Mouse (Mus musculus) left cerebral cortex, postnatal 25 days (tissue): Measurements from ENCODE around the gene Ralb. TPM values are rescaled to one million over a fixed set of nuclear protein-coding genes. Genes with fewer than 3 reads are reported as not detected.

Experiments used
- DNase-seq, 2 experiments: peaks; one replicate each; pipeline ENCODE4 v3.0.0; 2022; ENCODE audit warnings: low spot score in 2 of 2, mixed read lengths in 1 of 2
- intact Hi-C: fragments of 180-260 bp; cut with DNase I; formaldehyde crosslinking; loops from one replicate; pipeline ENCODE4 v1.15.1; 2025
- total RNA-seq, 2 experiments: library from RNA; stranded (reverse); gene quantifications; 2 replicates each; pipeline ENCODE4 v1.2.3; 2021

Gene Ralb
- total RNA-seq, 2 experiments from 2014 or later = 22.7 to 24.0 TPM

DNA sequence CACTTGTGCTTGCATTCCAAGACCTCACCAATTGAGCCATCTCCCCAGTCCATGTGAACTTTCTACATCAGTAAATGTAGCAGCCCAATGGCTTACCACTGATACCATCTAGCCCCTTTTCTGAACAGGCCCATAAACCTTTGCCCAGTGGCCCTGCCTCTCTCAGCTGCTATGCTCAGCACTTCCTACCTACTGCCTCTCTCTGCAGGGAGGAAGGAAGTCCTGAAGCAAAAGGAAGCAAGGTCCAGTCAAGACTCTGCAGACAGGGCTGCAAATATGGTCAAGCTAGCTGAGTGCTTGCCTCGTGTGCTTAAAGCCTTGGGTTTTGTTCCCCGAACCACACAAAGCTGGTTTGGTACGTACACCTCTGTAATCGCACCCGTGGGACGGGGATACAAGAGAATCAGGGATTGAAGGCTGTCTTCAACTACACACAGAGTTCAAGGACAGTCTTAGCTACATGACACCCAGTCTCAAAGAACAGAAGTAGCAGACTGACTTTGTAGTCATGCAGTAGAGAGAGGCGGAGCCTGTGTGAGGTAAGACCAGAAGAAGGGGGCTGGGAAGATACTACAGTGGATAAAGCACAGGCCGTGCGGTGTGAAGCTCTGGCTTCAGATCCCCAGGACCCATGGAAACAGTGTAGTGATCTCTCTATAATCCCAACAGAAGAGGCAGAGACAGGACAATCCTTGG lies 5.9 kb downstream of the Ralb start:
- DNase-seq = no peak
- intact Hi-C loops = no loop called here

GRCm38 (mm10) chr1:119497346-119498004 lies 7.1 kb downstream of the Ralb start:
- intact Hi-C loops = no loop called here
- no peak for DNase-seq

DNA sequence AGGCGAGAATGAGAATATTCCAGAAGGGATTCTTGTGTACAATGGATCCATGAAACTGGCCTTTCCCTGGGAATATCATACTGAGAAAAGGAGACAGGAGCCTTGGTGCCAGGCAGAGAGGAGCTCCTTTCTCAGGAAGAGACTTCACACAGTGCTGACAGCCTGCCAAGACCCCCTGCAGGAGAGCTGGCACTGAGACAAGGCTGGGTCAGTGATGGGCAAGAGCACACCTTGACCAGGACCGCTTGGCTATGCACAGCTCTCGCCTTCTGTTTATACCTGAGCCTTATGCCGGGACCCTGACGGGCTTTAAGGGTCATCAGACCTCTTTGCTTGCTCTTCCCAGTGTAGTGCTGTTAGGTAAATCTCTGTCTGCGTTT lies 9.2 kb downstream of the Ralb start:
- intact Hi-C loops = no loop called here
- DNase-seq = no peak

- intact Hi-C loops = no loop called here
- DNase-seq = no peak
These were observed 9.7 kb downstream of the Ralb start for GRCm38 (mm10) chr1:119494712-119495395.

DNA sequence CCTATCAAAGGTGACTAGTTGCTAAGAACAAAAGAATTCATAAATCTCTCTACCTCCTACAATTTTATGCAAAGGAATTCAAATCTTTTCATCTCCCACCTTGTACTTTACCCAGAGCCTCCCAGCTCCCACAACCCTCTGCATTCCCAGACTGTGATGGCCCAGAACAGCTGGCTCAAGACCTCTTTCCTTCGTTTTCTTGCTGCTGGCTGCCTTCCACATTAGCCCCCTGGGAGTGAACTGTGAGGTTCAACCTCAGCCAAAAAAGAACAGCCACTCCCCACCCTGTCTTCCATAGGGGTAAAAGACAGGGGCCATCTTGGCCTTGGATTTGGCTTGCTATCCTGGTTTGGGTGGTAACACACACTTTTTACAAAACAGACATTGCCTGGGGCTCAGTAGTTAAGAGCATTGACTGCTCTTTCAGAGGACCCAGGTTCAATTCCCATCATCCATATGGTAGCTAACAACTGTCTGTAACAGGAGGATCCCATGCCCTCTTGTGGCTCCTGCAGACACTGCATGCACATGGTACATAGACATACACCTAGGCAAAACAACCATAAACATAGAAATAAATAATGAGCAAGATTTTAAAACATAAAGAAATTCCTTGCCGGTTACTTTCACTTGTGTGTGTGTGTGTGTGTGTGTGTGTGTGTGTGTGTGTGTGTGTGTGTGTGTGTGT lies 10.4 kb downstream of the Ralb start:
- DNase-seq = no peak
- intact Hi-C loops = no loop called here

DNA sequence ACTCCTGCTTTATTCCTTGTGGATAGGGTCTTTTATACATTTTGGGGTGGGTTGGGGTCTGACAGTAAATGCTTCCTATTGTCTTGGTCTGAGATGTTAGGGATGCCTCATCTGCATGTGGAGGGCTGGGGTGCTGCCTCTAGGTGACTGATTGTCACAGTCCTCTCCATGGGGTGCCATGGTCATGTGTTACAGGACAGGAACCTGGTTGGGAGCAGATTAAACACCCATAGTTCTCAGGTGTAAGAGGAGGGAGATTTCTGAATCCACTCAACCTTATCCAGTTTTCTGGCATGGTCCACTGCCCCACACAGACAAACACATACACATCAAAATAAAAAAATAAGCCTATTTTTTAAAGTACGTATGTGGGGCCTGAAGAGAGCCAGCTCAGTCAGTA lies 12.1 kb downstream of the Ralb start:
- DNase-seq = no peak
- intact Hi-C loops = no loop called here

DNA sequence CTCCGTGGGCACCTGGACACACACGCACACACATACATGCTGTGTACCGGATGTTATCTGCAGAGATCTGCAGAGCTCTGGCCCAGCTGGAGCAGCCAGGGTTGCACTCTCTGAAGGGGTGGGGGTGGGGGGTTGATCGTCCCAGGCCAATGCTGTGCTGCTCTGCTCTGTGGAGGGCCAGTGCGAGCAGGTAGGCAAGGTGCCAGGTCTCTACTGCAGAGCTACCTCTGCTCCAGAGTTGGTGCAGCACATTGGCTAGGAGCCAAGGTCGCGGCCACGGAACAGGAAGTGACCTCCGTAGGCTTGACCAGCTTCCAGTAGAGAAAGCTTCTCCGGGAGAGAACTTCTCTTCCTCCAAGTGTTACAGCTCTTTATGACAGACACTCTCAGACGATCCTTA lies 12.5 kb downstream of the Ralb start:
- intact Hi-C loops = no loop called here

GRCm38 (mm10) chr1:119490765-119491164 lies 13.8 kb downstream of the Ralb start:
- intact Hi-C loops = no loop called here
- DNase-seq = no peak

More for the DNA sequence above, 12.5 kb downstream of the Ralb start:
- peak in 1 of 2 experiments; percentile 28 for DNase-seq

DNA sequence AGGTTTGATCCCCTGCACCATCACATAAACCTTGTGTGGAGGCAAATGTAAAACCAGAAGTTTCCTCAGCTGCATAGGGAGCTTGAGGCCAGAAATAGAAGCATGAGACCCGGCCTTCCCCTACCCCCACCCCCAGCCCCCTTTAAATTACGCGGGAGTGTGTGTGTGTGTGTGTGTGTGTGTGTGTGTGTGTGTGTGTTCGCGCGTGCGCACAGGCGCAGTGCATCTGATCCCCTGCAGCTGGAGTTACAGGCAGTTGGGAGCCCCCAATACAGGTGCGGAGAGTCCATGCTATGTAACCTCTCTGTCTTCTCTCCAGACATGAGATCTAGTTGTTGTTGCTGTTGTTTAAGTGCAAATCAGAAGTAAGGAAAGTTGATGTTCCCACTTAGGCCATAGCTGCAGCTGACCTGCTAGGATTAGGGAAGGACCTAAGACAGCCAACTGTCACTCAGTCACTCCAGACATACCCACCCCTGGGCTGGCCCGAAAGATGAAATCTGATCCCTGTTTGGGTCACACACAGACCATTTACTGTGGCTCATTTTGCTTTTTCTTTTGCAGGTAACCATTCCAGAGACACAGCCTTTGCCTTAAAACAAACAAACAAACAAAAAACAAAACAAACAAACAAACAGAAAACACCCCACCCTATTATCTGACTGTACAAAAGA lies 16.5 kb downstream of the Ralb start:
- intact Hi-C loops = no loop called here
- no peak for DNase-seq

DNA sequence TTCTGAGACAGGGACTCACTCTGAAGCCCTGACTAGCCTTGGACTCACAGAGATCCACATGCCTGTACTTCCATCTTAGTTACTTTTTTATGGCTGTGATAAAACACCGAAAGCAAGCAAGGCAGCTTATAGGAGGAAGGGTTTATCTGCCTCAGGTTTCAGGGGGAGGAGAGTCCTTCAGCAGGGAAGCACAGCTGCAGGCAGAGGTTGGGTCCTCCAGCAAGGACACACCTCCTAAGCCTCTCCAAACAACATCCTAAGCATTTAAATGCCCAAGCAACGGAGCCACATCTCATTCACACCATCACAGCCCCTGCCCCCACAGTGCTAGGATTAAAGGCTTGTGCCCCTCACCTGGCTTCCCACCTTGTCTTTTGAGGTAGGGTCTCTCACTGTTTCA lies 18.8 kb downstream of the Ralb start:
- intact Hi-C loops = no loop called here

DNA sequence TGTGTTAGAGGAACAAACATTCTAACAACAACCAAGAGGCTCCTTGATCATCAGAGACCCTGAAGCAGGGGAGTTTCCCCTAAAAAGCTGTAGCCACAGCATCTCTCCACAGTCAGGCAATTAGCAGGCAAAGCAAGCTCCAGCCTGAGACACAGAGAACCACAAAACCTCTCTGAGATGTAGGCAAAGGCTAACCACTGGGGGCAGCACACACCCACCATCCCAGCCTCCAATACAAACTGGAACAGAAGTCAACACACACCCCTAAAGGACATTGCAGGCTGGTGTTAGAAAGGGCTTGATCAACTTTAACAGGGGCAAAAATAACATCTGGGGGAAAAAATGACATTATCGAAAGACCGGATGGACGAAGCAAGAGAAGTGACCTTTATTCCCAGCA lies 20.1 kb downstream of the Ralb start:
- no peak for DNase-seq
- intact Hi-C loops = loop anchor here (5.0 kb wide), 1 partner anchor 392 kb away; no protein-coding TSS in a partner anchor

More for the DNA sequence above, 18.8 kb downstream of the Ralb start:
- no peak for DNase-seq

DNA sequence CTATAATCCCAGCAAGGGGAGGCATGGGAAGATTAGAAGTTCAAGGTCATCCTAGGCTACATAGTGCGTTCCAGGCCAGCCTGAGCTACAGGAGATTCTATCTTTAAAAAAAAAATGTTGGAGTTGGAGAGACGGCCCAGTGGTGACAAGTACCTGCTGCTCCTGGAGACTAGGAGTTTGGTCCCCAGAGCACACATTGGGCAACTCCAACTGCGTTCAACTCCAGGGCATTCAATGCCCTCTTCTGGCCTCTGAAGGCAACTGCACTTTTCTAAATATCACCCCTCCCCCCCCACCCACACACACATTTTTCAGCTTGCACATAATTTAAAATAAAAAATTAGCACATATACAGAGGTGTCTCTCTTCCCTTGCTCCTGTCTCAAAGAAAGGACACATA lies 21.7 kb downstream of the Ralb start:
- intact Hi-C loops = loop anchor here (5.0 kb wide), 1 partner anchor 391 kb away; no protein-coding TSS in a partner anchor
- DNase-seq = no peak

DNA sequence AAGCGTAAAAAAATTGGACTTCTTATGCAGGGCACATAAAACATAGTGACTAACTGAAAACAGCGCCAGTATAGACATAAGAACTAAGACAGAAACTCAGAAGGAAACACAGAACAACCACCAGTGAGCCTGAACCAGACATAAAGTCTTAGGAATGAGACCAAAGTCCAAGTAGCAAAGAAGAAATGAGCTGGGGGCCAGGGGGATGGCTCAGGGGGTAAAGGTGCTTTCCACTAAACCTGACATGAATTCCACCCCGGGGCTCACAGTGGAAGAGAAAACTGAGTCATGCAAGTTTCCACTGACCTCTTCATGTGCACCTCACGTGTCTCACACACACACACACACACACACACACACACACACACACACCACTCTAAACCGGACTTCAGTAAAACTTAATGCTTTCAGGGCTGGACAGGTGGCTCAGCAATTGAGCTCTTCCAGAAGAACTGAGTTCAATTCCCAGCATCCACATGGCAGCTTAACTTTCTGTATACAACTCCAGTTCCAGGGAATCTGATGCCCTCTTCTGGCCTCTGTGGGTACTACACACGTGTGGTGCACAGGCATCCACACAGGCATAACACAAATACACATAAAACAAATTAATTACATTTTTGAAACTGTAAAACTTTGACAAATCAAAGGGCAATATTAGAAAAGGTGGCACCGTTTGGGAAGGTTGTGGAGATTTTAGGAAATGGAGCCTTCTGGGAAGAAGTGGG lies 23.2 kb downstream of the Ralb start:
- DNase-seq = no peak
- intact Hi-C loops = loop anchor here (5.0 kb wide), 1 partner anchor 389 kb away; no protein-coding TSS in a partner anchor

GRCm38 (mm10) chr1:119480678-119481077 lies 23.9 kb downstream of the Ralb start:
- intact Hi-C loops = loop anchor here (5.0 kb wide), 1 partner anchor 388 kb away; no protein-coding TSS in a partner anchor
- DNase-seq = no peak

GRCm38 (mm10) chr1:119479641-119480040 lies 25.0 kb downstream of the Ralb start:
- intact Hi-C loops = loop anchor here (5.0 kb wide), 1 partner anchor 387 kb away; no protein-coding TSS in a partner anchor
- no peak for DNase-seq

DNA sequence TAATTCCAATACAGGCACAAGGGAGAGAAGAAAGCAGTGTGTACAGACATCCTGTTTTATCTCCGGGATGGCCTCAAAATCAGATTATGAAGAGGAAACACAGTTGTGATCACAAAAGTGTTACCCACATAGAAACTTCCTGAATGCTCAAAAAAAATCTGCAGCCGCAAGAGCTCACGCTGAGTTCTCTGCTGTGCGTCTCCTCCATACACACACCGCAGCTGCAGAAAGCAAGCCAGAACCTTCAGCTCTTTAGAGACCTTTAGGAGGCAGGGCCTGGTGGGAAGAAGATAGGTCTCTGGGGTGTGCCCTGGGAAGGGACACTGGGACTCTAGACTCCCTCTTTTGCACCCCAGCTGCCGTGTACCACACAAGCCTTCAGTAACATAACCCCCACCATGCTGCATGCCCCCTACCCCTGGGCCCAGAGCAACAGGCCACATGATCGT lies 27.7 kb downstream of the Ralb start:
- no peak for DNase-seq
- intact Hi-C loops = no loop called here

- intact Hi-C loops = no loop called here
- no peak for DNase-seq
These were observed 29.9 kb downstream of the Ralb start for GRCm38 (mm10) chr1:119474671-119475070.

GRCm38 (mm10) chr1:119472648-119473047 lies 31.9 kb downstream of the Ralb start:
- DNase-seq = no peak
- intact Hi-C loops = no loop called here
